Mouse (Mus musculus) MEL (cell line): ENCODE data around the gene Trp53i13. TPM values are rescaled to one million over a fixed set of nuclear protein-coding genes. Genes with fewer than 3 reads are reported as not detected.

Source experiments
- DNase-seq: peaks from one replicate; pipeline ENCODE4 v3.0.0; 2011; ENCODE audit warnings: low read depth, low spot score
- H3K27ac ChIP-seq: 2 replicates; pipeline ENCODE4 v1.5.1; 2012; ENCODE audit warnings: low read depth, mild to moderate bottlenecking, control low read depth, low read length, moderate library complexity; ENCODE audit not compliant: control insufficient read depth
- H3K27me3 ChIP-seq, 2 experiments: fragments of 150-350 bp in 1 of 2; sonication (generic) in 1 of 2; 2 replicates each; pipeline ENCODE4 v1.6.1; 2012; ENCODE audit warnings: low read length in 2 of 2, mild to moderate bottlenecking in 2 of 2, improper control_type of control experiment in 1 of 2, moderate library complexity in 1 of 2; ENCODE audit not compliant: insufficient read depth in 2 of 2, control insufficient read depth in 1 of 2
- H3K36me3 ChIP-seq, 2 experiments: 2 replicates each; pipeline ENCODE4 v1.6.1; 2012 to 2014; ENCODE audit warnings: low read length in 2 of 2, improper control_type of control experiment in 1 of 2, inconsistent platforms in 1 of 2, mild to moderate bottlenecking in 1 of 2; ENCODE audit not compliant: insufficient read depth in 2 of 2, control insufficient read depth in 1 of 2
- H3K4me1 ChIP-seq, 2 experiments: fragments of 150-350 bp in 1 of 2; sonication (generic) in 1 of 2; 2 replicates each; pipeline ENCODE4 v1.6.1; 2012; ENCODE audit warnings: low read length in 2 of 2, improper control_type of control experiment in 1 of 2, mild to moderate bottlenecking in 1 of 2; ENCODE audit not compliant: insufficient read depth in 2 of 2, control insufficient read depth in 1 of 2
- H3K4me3 ChIP-seq, 2 experiments: fragments of 150-350 bp in 1 of 2; sonication (generic) in 1 of 2; 2 replicates each; pipeline ENCODE4 v1.5.1; 2012; ENCODE audit warnings: low read depth in 2 of 2, low read length in 2 of 2, mild to moderate bottlenecking in 2 of 2, moderate library complexity in 2 of 2, control low read depth in 1 of 2, improper control_type of control experiment in 1 of 2; ENCODE audit not compliant: control insufficient read depth in 1 of 2, insufficient read depth in 1 of 2
- H3K79me2 ChIP-seq: 2 replicates; pipeline ENCODE4 v1.6.1; 2012; ENCODE audit warnings: mild to moderate bottlenecking, low read length, moderate library complexity; ENCODE audit not compliant: control insufficient read depth, poor library complexity, insufficient read depth
- H3K9ac ChIP-seq: 2 replicates; pipeline ENCODE4 v1.6.1; 2012; ENCODE audit warnings: low read depth, mild to moderate bottlenecking, control low read depth, low read length, moderate library complexity; ENCODE audit not compliant: control insufficient read depth, poor library complexity, severe bottlenecking
- H3K9me3 ChIP-seq: fragments of 150-350 bp; sonication (generic); replicated peaks from 2 replicates; pipeline ENCODE4 v1.6.1; 2012; ENCODE audit warnings: mild to moderate bottlenecking, low read length, improper control_type of control experiment, moderate library complexity; ENCODE audit not compliant: insufficient read depth
- BHLHE40 ChIP-seq: IDR thresholded peaks from 2 replicates; pipeline ENCODE4 v1.6.1; 2012; ENCODE audit warnings: low read depth, mild to moderate bottlenecking, inconsistent platforms, low read length, improper control_type of control experiment, borderline replicate concordance
- CHD1 ChIP-seq: IDR thresholded peaks from 2 replicates; pipeline ENCODE4 v1.6.1; 2012; ENCODE audit warnings: low read depth, mild to moderate bottlenecking, inconsistent platforms, low read length, improper control_type of control experiment
- CHD2 ChIP-seq: IDR thresholded peaks from 2 replicates; pipeline ENCODE4 v1.6.1; 2011; ENCODE audit warnings: low read length, improper control_type of control experiment
- EP300 ChIP-seq, 2 experiments: IDR thresholded peaks; 2 replicates each; pipeline ENCODE4 v1.6.1; 2011; ENCODE audit warnings: improper control_type of control experiment in 2 of 2, low read length in 2 of 2, low read depth in 1 of 2, mild to moderate bottlenecking in 1 of 2
- GABPA ChIP-seq: IDR thresholded peaks from 2 replicates; pipeline ENCODE4 v1.6.1; 2012; ENCODE audit warnings: low read depth, mild to moderate bottlenecking, inconsistent platforms, low read length, improper control_type of control experiment, moderate library complexity
- GATA1 ChIP-seq: IDR thresholded peaks from 2 replicates; pipeline ENCODE4 v1.6.1; 2011; ENCODE audit warnings: low read depth, low read length, improper control_type of control experiment
- JUND ChIP-seq: IDR thresholded peaks from 2 replicates; pipeline ENCODE4 v1.6.1; 2011; ENCODE audit warnings: low read depth, mild to moderate bottlenecking, improper control_type of control experiment, low read length
- KAT2A ChIP-seq: conservative IDR thresholded peaks from 2 replicates; pipeline ENCODE4 v1.6.1; 2012; ENCODE audit warnings: low read depth, low read length, improper control_type of control experiment, inconsistent platforms
- MAFK ChIP-seq: IDR thresholded peaks from 2 replicates; pipeline ENCODE4 v1.6.1; 2011; ENCODE audit warnings: low read depth, mild to moderate bottlenecking, low read length, improper control_type of control experiment, borderline replicate concordance
- MYC ChIP-seq: IDR thresholded peaks from 2 replicates; pipeline ENCODE4 v1.6.1; 2011; ENCODE audit warnings: low read depth, mild to moderate bottlenecking, low read length, improper control_type of control experiment, moderate library complexity
- NELFE ChIP-seq: IDR thresholded peaks from 2 replicates; pipeline ENCODE4 v1.6.1; 2011; ENCODE audit warnings: low read depth, low read length, improper control_type of control experiment
- NRF1 ChIP-seq: IDR thresholded peaks from 2 replicates; pipeline ENCODE4 v1.6.1; 2014; ENCODE audit warnings: low read depth, mild to moderate bottlenecking, inconsistent platforms, low read length, improper control_type of control experiment, moderate library complexity; ENCODE audit not compliant: poor library complexity, insufficient read depth, severe bottlenecking
- POLR2A ChIP-seq, 2 experiments: IDR thresholded peaks; 2 replicates each; pipeline ENCODE4 v1.6.1; 2011 to 2012; ENCODE audit warnings: low read length in 2 of 2, mild to moderate bottlenecking in 2 of 2, control low read depth in 1 of 2, improper control_type of control experiment in 1 of 2, low read depth in 1 of 2, moderate library complexity in 1 of 2; ENCODE audit not compliant: control insufficient read depth in 1 of 2, insufficient read depth in 1 of 2, poor library complexity in 1 of 2
- POLR2AphosphoS2 ChIP-seq: IDR thresholded peaks from 2 replicates; pipeline ENCODE4 v1.6.1; 2011; ENCODE audit warnings: low read length, improper control_type of control experiment
- RAD21 ChIP-seq: IDR thresholded peaks from 2 replicates; pipeline ENCODE4 v1.6.1; 2011; ENCODE audit warnings: mild to moderate bottlenecking, low read depth, low read length, improper control_type of control experiment
- RCOR1 ChIP-seq: IDR thresholded peaks from 2 replicates; pipeline ENCODE4 v1.6.1; 2012; ENCODE audit warnings: low read depth, mild to moderate bottlenecking, inconsistent platforms, low read length, improper control_type of control experiment
- SIN3A ChIP-seq: IDR thresholded peaks from 2 replicates; pipeline ENCODE4 v1.6.1; 2012; ENCODE audit warnings: low read length, improper control_type of control experiment, inconsistent platforms
- SMC3 ChIP-seq: IDR thresholded peaks from 2 replicates; pipeline ENCODE4 v1.6.1; 2011; ENCODE audit warnings: low read depth, low read length, improper control_type of control experiment
- TBP ChIP-seq: IDR thresholded peaks from 2 replicates; pipeline ENCODE4 v1.8.0; 2011; ENCODE audit warnings: low read depth, low read length, improper control_type of control experiment
- TCF12 ChIP-seq: IDR thresholded peaks from 2 replicates; pipeline ENCODE4 v1.6.1; 2014; ENCODE audit warnings: low read depth, mild to moderate bottlenecking, inconsistent platforms, low read length, improper control_type of control experiment, moderate library complexity
- UBTF ChIP-seq: IDR thresholded peaks from 2 replicates; pipeline ENCODE4 v1.6.1; 2012; ENCODE audit warnings: low read depth, mild to moderate bottlenecking, inconsistent platforms, low read length, improper control_type of control experiment, moderate library complexity, borderline replicate concordance; ENCODE audit not compliant: insufficient read depth
- USF1 ChIP-seq: IDR thresholded peaks from 2 replicates; pipeline ENCODE4 v1.6.1; 2014; ENCODE audit warnings: low read depth, mild to moderate bottlenecking, inconsistent platforms, low read length, improper control_type of control experiment, moderate library complexity
- ZC3H11A ChIP-seq: IDR thresholded peaks from 2 replicates; pipeline ENCODE4 v1.6.1; 2012; ENCODE audit warnings: low read depth, mild to moderate bottlenecking, inconsistent platforms, low read length, improper control_type of control experiment
- polyA plus RNA-seq, 2 experiments: library from polyadenylated mRNA; stranded (reverse) in 1 of 2; unstranded in 1 of 2; fragments of >175 nt in 1 of 2; fragments of >200 nt in 1 of 2; gene quantifications; 2 replicates each; pipeline versions ENCODE4 v1.2.1 to v1.2.4; 2012; ENCODE audit warnings: low replicate concordance in 2 of 2, low read depth in 1 of 2; ENCODE audit not compliant: insufficient read length in 2 of 2, insufficient read depth in 1 of 2, missing spikeins in 1 of 2
- total RNA-seq: library from RNA; depleted of rRNA; stranded (reverse); fragments of 300-350 nt; gene quantifications from 2 replicates; pipeline ENCODE4 v1.2.3, GENCODE M21; 2012

Trp53i13 gene
- total and polyA plus RNA-seq, 3 experiments: 6.0 to 12.3 TPM; not detected in 1

GRCm38 (mm10) chr11:77494782-77495181, 21.0 kb downstream of the Trp53i13 start:
- no peak for DNase-seq
- no peaks in the 10 kb centered on the region for H3K9me3 ChIP-seq
- no peak overlapping the region; the same call in 1 of the 2 replicates for H3K9ac ChIP-seq
- H3K27me3 ChIP-seq: no peaks in the 10 kb centered on the region
- peaks cover 2 to 19% of the 10 kb centered on the region in 2 experiments; a peak in 3 of 4 replicates for H3K4me1 ChIP-seq
- TF ChIP-seq MYC (no peak), JUND (no peak), USF1 (no peak), KAT2A (no peak), EP300 (IDR thresholded peaks at IDR 0.05; ENCODE audit: low read depth in 1 of 2, low read length in 2 of 2) (no peak), NRF1 (no peak), SIN3A (no peak), POLR2AphosphoS2 (no peak), TCF12 (no peak), ZC3H11A (no peak), UBTF (no peak), GABPA (no peak), NELFE (no peak), SMC3 (no peak), GATA1 (no peak)
- peaks cover 50% of the 10 kb centered on the region for H3K79me2 ChIP-seq
- peaks cover 0 to 13% of the 10 kb centered on the region in 2 experiments; a peak in 3 of 4 replicates for H3K36me3 ChIP-seq
- H3K27ac ChIP-seq: no peak overlapping the region
- peak overlapping the region in 1 of 2 experiments; percentile 57; a peak in 2 of 4 replicates for H3K4me3 ChIP-seq

- Histone ChIP-seq H3K9ac (peak overlapping the region; percentile 75), H3K27me3 (no peaks in the 10 kb centered on the region), H3K36me3 (peaks cover 0 to 13% of the 10 kb centered on the region in 2 experiments; a peak in 2 of 4 replicates), H3K9me3 (no peaks in the 10 kb centered on the region), H3K4me3 (peak overlapping the region; percentile 57 to 90), H3K4me1 (peaks cover 2 to 19% of the 10 kb centered on the region in 2 experiments; a peak in 3 of 4 replicates), H3K27ac (peak overlapping the region; percentile 26), H3K79me2 (peaks cover 53% of the 10 kb centered on the region)
- no peak for TF ChIP-seq BHLHE40
- TF ChIP-seq CHD2: no peak
- TF ChIP-seq SIN3A: no peak
- no peak for TF ChIP-seq KAT2A
- TF ChIP-seq GATA1: no peak
- TF ChIP-seq RCOR1: no peak
- TF ChIP-seq MAFK: no peak
- no peak for TF ChIP-seq NELFE
- no peak for TF ChIP-seq EP300 (IDR thresholded peaks at IDR 0.05; ENCODE audit: low read depth in 1 of 2, low read length in 2 of 2)
- no peak for TF ChIP-seq UBTF
- no peak for TF ChIP-seq TBP
- no peak for TF ChIP-seq POLR2A (IDR thresholded peaks at IDR 0.05; ENCODE audit: control insufficient read depth in 1 of 2, insufficient read depth in 1 of 2, low read depth in 1 of 2, low read length in 2 of 2, poor library complexity in 1 of 2)
- TF ChIP-seq SMC3: no peak
- TF ChIP-seq RAD21: no peak
- no peak for TF ChIP-seq CHD1
- DNase-seq: no peak
These were observed 21.5 kb downstream of the Trp53i13 start for GRCm38 (mm10) chr11:77494344-77494676.
